Mouse (Mus musculus): ENCODE measurements around the gene Lipi. TPM values are rescaled to one million over a fixed set of nuclear protein-coding genes. Genes with fewer than 3 reads are reported as not detected.

Gene Lipi
- polyA plus RNA-seq, 2 experiments = not detected

- ATAC-seq (ENCODE audit: insufficient read depth) = no peak
- H3K9ac ChIP-seq (replicated peaks) = peak overlapping the region; percentile 4
- H3K36me3 ChIP-seq (replicated peaks; ENCODE audit: control insufficient read depth, insufficient read depth, low read depth) = no peaks in the 10 kb centered on the region
- no peak overlapping the region for H3K27ac ChIP-seq
- TF ChIP-seq EP300 (IDR thresholded peaks at IDR 0.05; ENCODE audit: low read depth) = no peak
- TF ChIP-seq CTCF (IDR thresholded peaks at IDR 0.05; ENCODE audit: low read depth) = no peak
- peaks cover 0 to 3% of the 10 kb centered on the region in 2 experiments; a peak in 1 of 4 replicates for H3K4me1 ChIP-seq (replicated peaks; ENCODE audit: control insufficient read depth in 2 of 2, insufficient read depth in 2 of 2, low read length in 1 of 2)
- WGBS (ENCODE audit: insufficient replicate concordance) = 10% methylated on average over 15 of the region's 15 CpGs
- H3K4me3 ChIP-seq (ENCODE audit: insufficient read depth in 1 of 2, low read depth in 2 of 2, low read length in 2 of 2) = peak overlapping the region; percentile 59 to 63
- DNase-seq (ENCODE audit: low read depth in 3 of 3, low spot score in 3 of 3) = no peak
- no peaks in the 10 kb centered on the region for H3K27me3 ChIP-seq (ENCODE audit: control insufficient read depth, insufficient read depth, low read length)
- peak overlapping the region; percentile 74 for H3K4me2 ChIP-seq (ENCODE audit: low read depth)
- no peaks in the 10 kb centered on the region for H3K9me3 ChIP-seq (ENCODE audit: control insufficient read depth, low read length)
Measured at GRCm38 (mm10) chr16:75593501-75594183, 7.8 kb upstream of the Lipi start.

GRCm38 (mm10) chr16:75592671-75593500, 7.0 kb upstream of the Lipi start, which contains the start of gene Rbm11:
Gene Rbm11, plus strand, starts transcription at chr16:75592844.
- peak; percentile 38 to 55 (median 48) for DNase-seq (ENCODE audit: low read depth in 3 of 3, low spot score in 3 of 3)
- under 1% methylated on average over 48 of the region's 55 CpGs for WGBS (ENCODE audit: insufficient replicate concordance)

GRCm38 (mm10) chr16:75586466-75586865, 605 bp upstream of the Lipi start:
- TF ChIP-seq EP300 (IDR thresholded peaks at IDR 0.05; ENCODE audit: low read depth) (no peak), CTCF (IDR thresholded peaks at IDR 0.05; ENCODE audit: low read depth) (no peak)
- Histone ChIP-seq H3K4me2 (ENCODE audit: low read depth) (no peak overlapping the region), H3K9ac (replicated peaks) (no peak overlapping the region), H3K36me3 (replicated peaks; ENCODE audit: control insufficient read depth, insufficient read depth, low read depth) (no peaks in the 10 kb centered on the region), H3K4me1 (replicated peaks; ENCODE audit: control insufficient read depth in 2 of 2, insufficient read depth in 2 of 2, low read length in 1 of 2) (no peaks in the 10 kb centered on the region), H3K27ac (no peak overlapping the region), H3K9me3 (ENCODE audit: control insufficient read depth, low read length) (no peaks in the 10 kb centered on the region), H3K27me3 (ENCODE audit: control insufficient read depth, insufficient read depth, low read length) (no peaks in the 10 kb centered on the region), H3K4me3 (ENCODE audit: insufficient read depth in 1 of 2, low read depth in 2 of 2, low read length in 2 of 2) (no peak overlapping the region)
- 17% methylated on average over 3 of the region's 3 CpGs for WGBS (ENCODE audit: insufficient replicate concordance)
- no peak for ATAC-seq (ENCODE audit: insufficient read depth)
- DNase-seq (ENCODE audit: low read depth in 3 of 3, low spot score in 3 of 3) = no peak

More at GRCm38 (mm10) chr16:75592671-75593500, 7.0 kb upstream of the Lipi start, which contains the start of gene Rbm11:
- Histone ChIP-seq H3K27me3 (ENCODE audit: control insufficient read depth, insufficient read depth, low read length) (no peaks in the 10 kb centered on the region), H3K27ac (no peak within 1 kb of the TSS), H3K4me3 (ENCODE audit: insufficient read depth in 1 of 2, low read depth in 2 of 2, low read length in 2 of 2) (peak within 1 kb of the TSS; percentile 59 to 63), H3K36me3 (replicated peaks; ENCODE audit: control insufficient read depth, insufficient read depth, low read depth) (no peaks in the 10 kb centered on the region), H3K4me1 (replicated peaks; ENCODE audit: control insufficient read depth in 2 of 2, insufficient read depth in 2 of 2, low read length in 1 of 2) (peaks cover 0 to 3% of the 10 kb centered on the region in 2 experiments; a peak in 1 of 4 replicates), H3K9me3 (ENCODE audit: control insufficient read depth, low read length) (no peaks in the 10 kb centered on the region), H3K9ac (replicated peaks) (peak within 1 kb of the TSS; percentile 4), H3K4me2 (ENCODE audit: low read depth) (peak within 1 kb of the TSS; percentile 74)
- ATAC-seq (ENCODE audit: insufficient read depth) = peak; percentile 97
- TF ChIP-seq CTCF (IDR thresholded peaks at IDR 0.05; ENCODE audit: low read depth) = no peak
- no peak for TF ChIP-seq EP300 (IDR thresholded peaks at IDR 0.05; ENCODE audit: low read depth)

- WGBS (ENCODE audit: insufficient replicate concordance) = 43% methylated on average over 5 of the region's 5 CpGs
- Histone ChIP-seq H3K9ac (replicated peaks) (no peak overlapping the region), H3K27me3 (ENCODE audit: control insufficient read depth, insufficient read depth, low read length) (no peaks in the 10 kb centered on the region), H3K27ac (no peak overlapping the region), H3K36me3 (replicated peaks; ENCODE audit: control insufficient read depth, insufficient read depth, low read depth) (no peaks in the 10 kb centered on the region), H3K4me2 (ENCODE audit: low read depth) (no peak overlapping the region), H3K9me3 (ENCODE audit: control insufficient read depth, low read length) (no peaks in the 10 kb centered on the region), H3K4me1 (replicated peaks; ENCODE audit: control insufficient read depth in 2 of 2, insufficient read depth in 2 of 2, low read length in 1 of 2) (no peaks in the 10 kb centered on the region), H3K4me3 (ENCODE audit: insufficient read depth in 1 of 2, low read depth in 2 of 2, low read length in 2 of 2) (no peak overlapping the region)
- TF ChIP-seq EP300 (IDR thresholded peaks at IDR 0.05; ENCODE audit: low read depth) = no peak
- no peak for TF ChIP-seq CTCF (IDR thresholded peaks at IDR 0.05; ENCODE audit: low read depth)
- DNase-seq (ENCODE audit: low read depth in 3 of 3, low spot score in 3 of 3) (no peak), ATAC-seq (ENCODE audit: insufficient read depth) (no peak)
Measured at GRCm38 (mm10) chr16:75582279-75582678, 3.6 kb downstream of the Lipi start.

DNA sequence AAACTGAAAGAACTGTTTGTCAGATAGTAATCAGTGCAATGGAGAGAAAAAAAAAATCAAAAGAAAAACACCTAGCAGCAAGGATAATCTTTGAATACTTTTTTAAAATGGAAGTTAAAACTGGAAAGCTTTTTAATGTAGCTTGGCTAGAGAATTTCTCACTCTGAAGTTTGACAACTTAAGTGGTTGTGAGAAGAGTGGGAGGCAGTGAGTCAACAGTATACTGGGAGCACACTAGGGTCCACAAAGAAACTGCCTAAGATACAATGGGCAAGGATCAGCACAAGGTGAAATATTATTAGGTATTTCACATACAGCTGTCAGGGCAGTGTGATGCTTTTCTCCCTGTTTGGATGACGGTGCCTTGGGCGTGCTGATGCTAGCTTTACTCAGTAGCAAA, 23.0 kb downstream of the Lipi start:
- 75% methylated on average over 2 of the region's 2 CpGs for WGBS (ENCODE audit: insufficient replicate concordance)

More for the DNA sequence above, 23.0 kb downstream of the Lipi start:
- no peak overlapping the region for H3K9ac ChIP-seq (replicated peaks)
- no peaks in the 10 kb centered on the region for H3K27me3 ChIP-seq (ENCODE audit: control insufficient read depth, insufficient read depth, low read length)
- H3K4me1 ChIP-seq (replicated peaks; ENCODE audit: control insufficient read depth in 2 of 2, insufficient read depth in 2 of 2, low read length in 1 of 2) = no peaks in the 10 kb centered on the region
- no peak overlapping the region for H3K4me2 ChIP-seq (ENCODE audit: low read depth)
- ATAC-seq (ENCODE audit: insufficient read depth) (no peak), DNase-seq (ENCODE audit: low read depth in 3 of 3, low spot score in 3 of 3) (no peak)
- TF ChIP-seq CTCF (IDR thresholded peaks at IDR 0.05; ENCODE audit: low read depth) (no peak), EP300 (IDR thresholded peaks at IDR 0.05; ENCODE audit: low read depth) (no peak)
- H3K4me3 ChIP-seq (ENCODE audit: insufficient read depth in 1 of 2, low read depth in 2 of 2, low read length in 2 of 2) = no peak overlapping the region
- H3K27ac ChIP-seq = no peak overlapping the region
- no peaks in the 10 kb centered on the region for H3K9me3 ChIP-seq (ENCODE audit: control insufficient read depth, low read length)
- no peaks in the 10 kb centered on the region for H3K36me3 ChIP-seq (replicated peaks; ENCODE audit: control insufficient read depth, insufficient read depth, low read depth)

Measured in liver, embryonic 14.5 days (tissue).